Mouse (Mus musculus) induced T-regulatory cell, adult 2 months (primary cell): Measurements from ENCODE around the gene Stk11.
"Not testable (repeated sequence)": the region's sequence is repeated elsewhere in the genome, so short reads cannot be mapped to it uniquely, and the experiment has no call there.

Experiments
- DNase-seq: peaks from one replicate; pipeline ENCODE4 v3.0.0-alpha.2; 2012; ENCODE audit warnings: low read depth

The Stk11 gene

GRCm38 (mm10) chr10:80157141-80157929 lies 41.7 kb downstream of the Stk11 start:
- DNase-seq = no peak

- peak; percentile 88 for DNase-seq
These were observed 42.8 kb downstream of the Stk11 start for GRCm38 (mm10) chr10:80158307-80158986.

- DNase-seq = no peak
These were observed 43.5 kb downstream of the Stk11 start for GRCm38 (mm10) chr10:80159021-80159560.

GRCm38 (mm10) chr10:80159561-80160454 lies 44.2 kb downstream of the Stk11 start:
- DNase-seq = peak; percentile 100

- peak; percentile 85 for DNase-seq
These were observed 45.1 kb downstream of the Stk11 start for GRCm38 (mm10) chr10:80160455-80161371.

- DNase-seq = peak; percentile 57
These were observed 46.1 kb downstream of the Stk11 start for GRCm38 (mm10) chr10:80161522-80162242.

- no peak for DNase-seq
These were observed 46.6 kb downstream of the Stk11 start for GRCm38 (mm10) chr10:80162243-80162608.

- no peak for DNase-seq
These were observed 47.2 kb downstream of the Stk11 start for GRCm38 (mm10) chr10:80162716-80163299.

GRCm38 (mm10) chr10:80163721-80164120 lies 48.1 kb downstream of the Stk11 start:
- no peak for DNase-seq

GRCm38 (mm10) chr10:80164161-80164997 lies 48.8 kb downstream of the Stk11 start:
- no peak for DNase-seq

- DNase-seq = peak; percentile 97
These were observed 49.4 kb downstream of the Stk11 start for GRCm38 (mm10) chr10:80164998-80165344.

- DNase-seq = no peak
These were observed 50.0 kb downstream of the Stk11 start, which contains the start of gene Cirbp for GRCm38 (mm10) chr10:80165392-80166128. Gene Cirbp, plus strand, starts transcription at chr10:80165985.

GRCm38 (mm10) chr10:80166136-80166535 lies 50.5 kb downstream of the Stk11 start:
- not testable (repeated sequence) for DNase-seq

GRCm38 (mm10) chr10:80167460-80168037 lies 51.9 kb downstream of the Stk11 start:
- peak; percentile 99 for DNase-seq

GRCm38 (mm10) chr10:80168038-80168661 lies 52.5 kb downstream of the Stk11 start:
- DNase-seq = peak; percentile 93

- no peak for DNase-seq
These were observed 53.5 kb downstream of the Stk11 start for GRCm38 (mm10) chr10:80169070-80169469.

GRCm38 (mm10) chr10:80169651-80170050 lies 54.0 kb downstream of the Stk11 start:
- no peak for DNase-seq
